Mouse (Mus musculus): ENCODE data around the gene Olfr131. TPM values are rescaled to one million over a fixed set of nuclear protein-coding genes. Genes with fewer than 3 reads are reported as not detected.

Olfr131 gene
- total and polyA plus RNA-seq, 3 experiments: not detected

DNA sequence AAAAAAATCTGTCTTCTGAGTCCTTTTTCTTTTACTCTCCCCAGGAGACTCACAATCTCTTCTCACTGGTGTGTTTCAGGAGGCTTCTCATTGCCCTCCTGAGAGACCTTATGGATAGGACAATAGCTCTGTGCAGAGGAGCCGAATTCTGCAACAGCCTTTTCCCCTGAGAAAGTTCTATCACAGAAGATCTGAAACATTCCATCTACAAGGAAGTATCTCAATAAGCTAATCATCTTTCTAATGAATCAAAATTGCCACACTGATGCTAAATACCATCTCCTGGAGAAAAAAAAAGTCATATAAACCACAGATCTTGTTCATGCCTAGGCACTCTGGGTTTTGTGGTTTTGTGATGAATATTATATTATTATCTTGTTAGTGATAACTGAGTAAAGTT is 28.5 kb downstream of the Olfr131 start, which contains the start of gene Olfr129:
Gene Olfr129 (minus strand): TSS at position 101 of the 400 bp plus-strand sequence.
- no peaks in the 10 kb centered on the region for H3K9me3 ChIP-seq (replicated peaks; ENCODE audit: insufficient read depth, low read length)
- H3K36me3 ChIP-seq (ENCODE audit: control insufficient read depth in 1 of 2, insufficient read depth in 2 of 2, low read length in 2 of 2): no peaks in the 10 kb centered on the region
- TF ChIP-seq RAD21 (IDR thresholded peaks at IDR 0.05; ENCODE audit: low read depth, low read length) (no peak), TCF12 (IDR thresholded peaks at IDR 0.05; ENCODE audit: low read depth, low read length) (no peak), ZNF384 (IDR thresholded peaks at IDR 0.05; ENCODE audit: low read depth, low read length) (0 out of 2 replicates have a peak, but pooled peaks have one; percentile 19)
- no peak within 1 kb of the TSS for H3K4me3 ChIP-seq (ENCODE audit: control insufficient read depth in 1 of 2, insufficient read depth in 1 of 2, low read depth in 2 of 2, low read length in 2 of 2)
- H3K9ac ChIP-seq (ENCODE audit: control insufficient read depth, low read depth, low read length, poor library complexity, severe bottlenecking): no peak within 1 kb of the TSS
- no peak for DNase-seq (ENCODE audit: low read depth, low spot score)
- H3K4me1 ChIP-seq (ENCODE audit: control insufficient read depth in 1 of 2, insufficient read depth in 2 of 2, low read length in 2 of 2): no peaks in the 10 kb centered on the region
- H3K27me3 ChIP-seq (ENCODE audit: control insufficient read depth in 1 of 2, insufficient read depth in 2 of 2, low read length in 2 of 2): no peaks in the 10 kb centered on the region
- H3K27ac ChIP-seq (ENCODE audit: control insufficient read depth, low read depth, low read length): no peak within 1 kb of the TSS
- H3K79me2 ChIP-seq (ENCODE audit: control insufficient read depth, insufficient read depth, low read length, poor library complexity): no peaks in the 10 kb centered on the region

Other genes starting within 250 kb of the Olfr131 start
- not detected in 2 replicates for gene Olfr126, start 241.2 kb downstream of the Olfr131 start, total RNA-seq (2012; rRNA removed)
- gene Olfr126, start 241.2 kb downstream of the Olfr131 start, polyA plus RNA-seq (2012; ENCODE audit: insufficient read depth in 1 of 2, insufficient read length in 2 of 2, low read depth in 1 of 2, low replicate concordance in 2 of 2, missing spikeins in 1 of 2): not detected
- not detected in 2 replicates for gene Olfr127, start 188.3 kb downstream of the Olfr131 start, total RNA-seq (2012; rRNA removed)
- gene Olfr127, start 188.3 kb downstream of the Olfr131 start, polyA plus RNA-seq (2012; ENCODE audit: insufficient read depth in 1 of 2, insufficient read length in 2 of 2, low read depth in 1 of 2, low replicate concordance in 2 of 2, missing spikeins in 1 of 2): under 1 TPM in 1 of 2 experiments, not detected in 1; 0.11 TPM
- gene Olfr128, start 168.1 kb downstream of the Olfr131 start, total RNA-seq (2012; rRNA removed): not detected in 2 replicates
- gene Olfr128, start 168.1 kb downstream of the Olfr131 start, polyA plus RNA-seq (2012; ENCODE audit: insufficient read depth in 1 of 2, insufficient read length in 2 of 2, low read depth in 1 of 2, low replicate concordance in 2 of 2, missing spikeins in 1 of 2): not detected
- not detected in 2 replicates for gene Olfr761, start 135.6 kb downstream of the Olfr131 start, total RNA-seq (2012; rRNA removed)
- not detected for gene Olfr761, start 135.6 kb downstream of the Olfr131 start, polyA plus RNA-seq (2012; ENCODE audit: insufficient read depth in 1 of 2, insufficient read length in 2 of 2, low read depth in 1 of 2, low replicate concordance in 2 of 2, missing spikeins in 1 of 2)
- not detected in 2 replicates for gene Olfr129, start 28.6 kb downstream of the Olfr131 start, total RNA-seq (2012; rRNA removed)
- not detected for gene Olfr129, start 28.6 kb downstream of the Olfr131 start, polyA plus RNA-seq (2012; ENCODE audit: insufficient read depth in 1 of 2, insufficient read length in 2 of 2, low read depth in 1 of 2, low replicate concordance in 2 of 2, missing spikeins in 1 of 2)
- not detected in 2 replicates for gene Olfr130, start 24.8 kb downstream of the Olfr131 start, total RNA-seq (2012; rRNA removed)
- not detected for gene Olfr130, start 24.8 kb downstream of the Olfr131 start, polyA plus RNA-seq (2012; ENCODE audit: insufficient read depth in 1 of 2, insufficient read length in 2 of 2, low read depth in 1 of 2, low replicate concordance in 2 of 2, missing spikeins in 1 of 2)
- not detected in 2 replicates for gene Olfr132, start 45.8 kb upstream of the Olfr131 start, total RNA-seq (2012; rRNA removed)
- not detected for gene Olfr132, start 45.8 kb upstream of the Olfr131 start, polyA plus RNA-seq (2012; ENCODE audit: insufficient read depth in 1 of 2, insufficient read length in 2 of 2, low read depth in 1 of 2, low replicate concordance in 2 of 2, missing spikeins in 1 of 2)
- not detected in 2 replicates for gene Olfr133, start 56.6 kb upstream of the Olfr131 start, total RNA-seq (2012; rRNA removed)
- not detected for gene Olfr133, start 56.6 kb upstream of the Olfr131 start, polyA plus RNA-seq (2012; ENCODE audit: insufficient read depth in 1 of 2, insufficient read length in 2 of 2, low read depth in 1 of 2, low replicate concordance in 2 of 2, missing spikeins in 1 of 2)
- gene Olfr134, start 82.7 kb upstream of the Olfr131 start, total RNA-seq (2012; rRNA removed): not detected in 2 replicates
- gene Olfr134, start 82.7 kb upstream of the Olfr131 start, polyA plus RNA-seq (2012; ENCODE audit: insufficient read depth in 1 of 2, insufficient read length in 2 of 2, low read depth in 1 of 2, low replicate concordance in 2 of 2, missing spikeins in 1 of 2): not detected
- gene Olfr135, start 115.6 kb upstream of the Olfr131 start, total RNA-seq (2012; rRNA removed): not detected in 2 replicates
- not detected for gene Olfr135, start 115.6 kb upstream of the Olfr131 start, polyA plus RNA-seq (2012; ENCODE audit: insufficient read depth in 1 of 2, insufficient read length in 2 of 2, low read depth in 1 of 2, low replicate concordance in 2 of 2, missing spikeins in 1 of 2)
- not detected in 2 replicates for gene Olfr138, start 172.3 kb upstream of the Olfr131 start, total RNA-seq (2012; rRNA removed)
- gene Olfr138, start 172.3 kb upstream of the Olfr131 start, polyA plus RNA-seq (2012; ENCODE audit: insufficient read depth in 1 of 2, insufficient read length in 2 of 2, low read depth in 1 of 2, low replicate concordance in 2 of 2, missing spikeins in 1 of 2): not detected
- not detected in 2 replicates for gene Olfr137, start 218.9 kb upstream of the Olfr131 start, total RNA-seq (2012; rRNA removed)
- not detected for gene Olfr137, start 218.9 kb upstream of the Olfr131 start, polyA plus RNA-seq (2012; ENCODE audit: insufficient read depth in 1 of 2, insufficient read length in 2 of 2, low read depth in 1 of 2, low replicate concordance in 2 of 2, missing spikeins in 1 of 2)
- not detected in 2 replicates for gene Olfr136, start 241.1 kb upstream of the Olfr131 start, total RNA-seq (2012; rRNA removed)
- not detected for gene Olfr136, start 241.1 kb upstream of the Olfr131 start, polyA plus RNA-seq (2012; ENCODE audit: insufficient read depth in 1 of 2, insufficient read length in 2 of 2, low read depth in 1 of 2, low replicate concordance in 2 of 2, missing spikeins in 1 of 2)

All from MEL (cell line).